Mouse (Mus musculus) ES-Bruce4 (cell line): ENCODE results near the gene Cabcoco1. TPM values are rescaled to one million over a fixed set of nuclear protein-coding genes. Genes with fewer than 3 reads are reported as not detected.

Experiments used
- H3K27ac ChIP-seq: 2 replicates; pipeline ENCODE4 v1.5.1; 2012; ENCODE audit warnings: low read length, inconsistent platforms; ENCODE audit not compliant: insufficient read depth
- H3K27me3 ChIP-seq: 2 replicates; pipeline ENCODE4 v1.6.1; 2012; ENCODE audit warnings: mild to moderate bottlenecking, low read length, inconsistent platforms; ENCODE audit not compliant: control insufficient read depth, poor library complexity, insufficient read depth, severe bottlenecking
- H3K36me3 ChIP-seq: 2 replicates; pipeline ENCODE4 v1.6.1; 2012; ENCODE audit warnings: inconsistent platforms, mild to moderate bottlenecking, low read length, moderate library complexity; ENCODE audit not compliant: control insufficient read depth, poor library complexity, insufficient read depth, severe bottlenecking
- H3K4me1 ChIP-seq: one replicate; pipeline ENCODE4 v1.8.1; 2011; ENCODE audit warnings: low read length; ENCODE audit not compliant: control insufficient read depth, insufficient read depth
- H3K4me3 ChIP-seq: 2 replicates; pipeline ENCODE4 v1.5.1; 2011; ENCODE audit warnings: low read depth, mild to moderate bottlenecking, low read length
- H3K9ac ChIP-seq: 2 replicates; pipeline ENCODE4 v1.6.1; 2012; ENCODE audit warnings: low read depth, mild to moderate bottlenecking, inconsistent platforms; ENCODE audit not compliant: poor library complexity, severe bottlenecking
- H3K9me3 ChIP-seq: replicated peaks from 2 replicates; pipeline ENCODE4 v1.6.1; 2012; ENCODE audit warnings: mild to moderate bottlenecking, low read length, inconsistent platforms; ENCODE audit not compliant: control insufficient read depth, poor library complexity, insufficient read depth, severe bottlenecking
- CTCF ChIP-seq: IDR thresholded peaks from one replicate; pipeline ENCODE4 v1.8.1; 2011; ENCODE audit warnings: low read depth, low read length
- EP300 ChIP-seq: IDR thresholded peaks from 2 replicates; pipeline ENCODE4 v1.6.1; 2011; ENCODE audit warnings: low read depth, low read length; ENCODE audit not compliant: insufficient read depth
- POLR2A ChIP-seq: IDR thresholded peaks from one replicate; pipeline ENCODE4 v1.8.1; 2011; ENCODE audit warnings: low read length; ENCODE audit not compliant: insufficient read depth
- polyA plus RNA-seq: library from polyadenylated mRNA; stranded (reverse); fragments of >200 nt; gene quantifications from 2 replicates; pipeline ENCODE4 v1.2.4, GENCODE M21; 2011; ENCODE audit warnings: low read depth; ENCODE audit not compliant: missing spikeins, insufficient read depth, insufficient read length

Cabcoco1 gene
- polyA plus RNA-seq, 1 experiment = not detected

DNA sequence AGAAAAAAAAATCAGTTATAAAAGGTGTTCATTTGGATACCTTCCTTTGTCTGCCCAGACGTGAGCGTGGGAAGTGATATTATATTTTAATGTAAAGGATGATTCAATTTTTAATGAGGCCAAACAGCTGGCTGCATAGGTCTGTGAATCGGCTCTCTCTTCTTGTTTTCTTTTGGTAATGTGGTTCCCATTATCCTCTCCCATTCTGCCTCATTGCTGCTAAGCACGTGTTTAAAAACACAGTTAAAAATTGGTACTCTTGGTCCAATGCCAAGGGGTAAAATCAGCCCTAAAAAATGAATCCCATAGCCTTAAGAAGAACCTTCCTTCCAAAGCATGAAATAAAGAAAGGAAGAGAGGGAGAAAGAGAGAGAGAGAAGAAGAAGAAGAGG lies 17.1 kb upstream of the Cabcoco1 start:
- H3K27me3 ChIP-seq = no peaks in the 10 kb centered on the region
- H3K4me1 ChIP-seq = no peaks in the 10 kb centered on the region
- H3K4me3 ChIP-seq = no peak overlapping the region
- no peak overlapping the region for H3K9ac ChIP-seq
- H3K27ac ChIP-seq = no peak overlapping the region
- no peaks in the 10 kb centered on the region for H3K9me3 ChIP-seq
- no peaks in the 10 kb centered on the region for H3K36me3 ChIP-seq
- TF ChIP-seq EP300 (no peak), CTCF (no peak), POLR2A (no peak)

GRCm38 (mm10) chr10:68558105-68558827 lies 16.6 kb upstream of the Cabcoco1 start:
- no peaks in the 10 kb centered on the region for H3K9me3 ChIP-seq
- H3K27me3 ChIP-seq = no peaks in the 10 kb centered on the region
- H3K4me1 ChIP-seq = no peaks in the 10 kb centered on the region
- no peak for TF ChIP-seq POLR2A
- TF ChIP-seq EP300 = no peak
- no peak for TF ChIP-seq CTCF
- H3K27ac ChIP-seq = no peak overlapping the region
- H3K9ac ChIP-seq = no peak overlapping the region
- H3K36me3 ChIP-seq = no peaks in the 10 kb centered on the region
- no peak overlapping the region for H3K4me3 ChIP-seq

- no peak for TF ChIP-seq CTCF
- TF ChIP-seq EP300 = no peak
- no peak for TF ChIP-seq POLR2A
- Histone ChIP-seq H3K27ac (no peak overlapping the region), H3K9ac (no peak overlapping the region), H3K4me3 (no peak overlapping the region), H3K36me3 (no peaks in the 10 kb centered on the region), H3K4me1 (no peaks in the 10 kb centered on the region), H3K27me3 (no peaks in the 10 kb centered on the region), H3K9me3 (no peaks in the 10 kb centered on the region)
Observed at GRCm38 (mm10) chr10:68553677-68554076, 12.0 kb upstream of the Cabcoco1 start.

GRCm38 (mm10) chr10:68552556-68552955 lies 10.9 kb upstream of the Cabcoco1 start:
- Histone ChIP-seq H3K27me3 (no peaks in the 10 kb centered on the region; the same call in 1 of the 2 replicates), H3K36me3 (no peaks in the 10 kb centered on the region), H3K27ac (no peak overlapping the region), H3K4me3 (no peak overlapping the region), H3K9ac (no peak overlapping the region), H3K9me3 (no peaks in the 10 kb centered on the region), H3K4me1 (no peaks in the 10 kb centered on the region)
- TF ChIP-seq EP300 = no peak
- no peak for TF ChIP-seq CTCF
- TF ChIP-seq POLR2A = no peak

- Histone ChIP-seq H3K9ac (no peak overlapping the region), H3K36me3 (no peaks in the 10 kb centered on the region), H3K27me3 (no peaks in the 10 kb centered on the region; the same call in 1 of the 2 replicates), H3K4me3 (no peak overlapping the region), H3K4me1 (no peaks in the 10 kb centered on the region), H3K9me3 (no peaks in the 10 kb centered on the region), H3K27ac (no peak overlapping the region)
- TF ChIP-seq POLR2A (no peak), CTCF (no peak), EP300 (no peak)
Observed at GRCm38 (mm10) chr10:68551316-68551715, 9.6 kb upstream of the Cabcoco1 start.

GRCm38 (mm10) chr10:68550668-68551267 lies 9.1 kb upstream of the Cabcoco1 start:
- Histone ChIP-seq H3K27ac (no peak overlapping the region), H3K9me3 (no peaks in the 10 kb centered on the region), H3K36me3 (no peaks in the 10 kb centered on the region), H3K4me3 (no peak overlapping the region), H3K4me1 (no peaks in the 10 kb centered on the region), H3K27me3 (no peaks in the 10 kb centered on the region; the same call in 1 of the 2 replicates), H3K9ac (no peak overlapping the region)
- no peak for TF ChIP-seq CTCF
- TF ChIP-seq POLR2A = no peak
- no peak for TF ChIP-seq EP300
